Mouse (Mus musculus) cerebellum, postnatal 4 days (tissue): ENCODE measurements around the gene Pus10.

Experiments
- DNase-seq, 2 experiments: peaks; one replicate each; pipeline ENCODE4 v3.0.0; 2022; ENCODE audit warnings: low spot score in 2 of 2, mixed read lengths in 1 of 2

The Pus10 gene

GRCm38 (mm10) chr11:23665311-23665786 is at the start of gene Pus10:
TSS of gene Pus10 (plus strand) at chr11:23665674.
- DNase-seq = no peak

DNA sequence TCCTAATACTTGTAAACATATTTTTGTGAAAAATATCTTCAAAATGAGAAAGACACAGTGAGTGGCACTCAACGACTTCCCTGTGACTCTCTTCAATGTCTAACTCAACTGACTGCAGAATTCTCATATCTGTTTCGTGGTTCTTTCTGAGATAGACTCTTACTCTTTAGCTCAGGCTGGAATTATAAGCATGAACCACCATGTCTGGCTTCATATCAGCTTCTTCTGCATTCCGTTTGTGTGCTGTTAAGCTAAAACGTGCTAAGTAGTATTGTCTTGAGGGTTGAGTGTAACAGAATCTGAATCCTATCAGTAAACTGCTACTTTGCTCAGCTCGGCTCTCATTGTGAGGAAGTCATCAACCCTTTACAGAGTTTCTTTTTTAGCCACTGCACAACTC is 46.5 kb upstream of the Pus10 start:
- no peak for DNase-seq

DNA sequence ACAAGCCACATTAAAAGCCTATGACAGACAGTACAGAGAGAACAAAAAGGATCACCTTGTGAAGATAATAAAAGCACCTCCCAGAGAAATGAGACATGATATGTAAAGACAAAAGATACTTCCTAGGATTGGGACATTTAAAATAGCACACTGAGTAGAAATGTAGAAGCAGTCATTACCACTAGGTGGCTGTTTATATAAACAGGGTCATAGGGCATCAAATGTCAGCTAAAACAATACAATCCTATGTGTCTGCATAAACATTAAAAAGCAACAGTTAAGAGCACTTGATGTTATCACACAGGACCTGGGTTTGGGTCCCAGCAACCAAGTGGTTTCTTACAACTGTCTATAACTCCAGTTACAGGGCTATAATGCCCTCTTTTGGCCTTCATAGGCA is 34.8 kb upstream of the Pus10 start:
- no peak for DNase-seq

- DNase-seq = peak; percentile 73 to 89
These were observed 32.3 kb upstream of the Pus10 start, which contains the start of gene 0610010F05Rik for GRCm38 (mm10) chr11:23632945-23633878. TSS of gene 0610010F05Rik (minus strand) at chr11:23633639.

DNA sequence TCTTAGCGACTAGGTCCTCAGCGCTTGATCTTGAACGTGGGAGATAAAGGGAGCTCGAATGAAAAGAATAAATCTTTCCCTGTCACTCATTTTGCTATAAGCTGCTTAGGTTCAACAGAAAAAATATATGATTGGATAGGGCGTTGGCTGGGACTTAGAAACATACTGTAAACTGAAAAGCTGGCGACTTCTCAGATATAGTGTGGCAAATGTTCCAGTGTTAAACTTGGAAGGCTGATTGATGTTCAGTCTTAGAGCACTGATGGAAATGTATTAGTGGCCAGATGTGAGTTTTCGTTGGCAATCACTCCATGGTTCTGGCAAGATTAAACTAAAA is 31.6 kb upstream of the Pus10 start:
- DNase-seq = no peak

GRCm38 (mm10) chr11:23634573-23634972 is 30.9 kb upstream of the Pus10 start:
- no peak for DNase-seq

DNA sequence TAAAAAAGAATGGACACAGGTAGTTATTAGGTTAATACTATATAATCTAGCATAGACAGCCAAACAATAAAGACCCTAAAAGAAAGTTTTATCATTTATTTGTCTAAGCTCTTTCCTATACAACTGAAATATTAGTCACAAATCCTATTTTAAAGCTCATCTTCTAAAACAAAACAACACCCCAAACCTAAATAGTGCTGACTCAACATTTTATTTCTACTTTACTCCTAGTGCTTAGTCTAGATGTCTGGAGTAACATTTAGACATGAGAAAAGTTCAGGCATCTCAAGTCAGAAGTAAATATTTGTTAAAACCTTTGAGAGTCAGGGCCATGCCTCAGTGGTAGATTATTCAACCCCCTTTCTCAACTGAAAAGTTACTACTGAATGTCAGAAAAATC is 18.0 kb upstream of the Pus10 start:
- no peak for DNase-seq

DNA sequence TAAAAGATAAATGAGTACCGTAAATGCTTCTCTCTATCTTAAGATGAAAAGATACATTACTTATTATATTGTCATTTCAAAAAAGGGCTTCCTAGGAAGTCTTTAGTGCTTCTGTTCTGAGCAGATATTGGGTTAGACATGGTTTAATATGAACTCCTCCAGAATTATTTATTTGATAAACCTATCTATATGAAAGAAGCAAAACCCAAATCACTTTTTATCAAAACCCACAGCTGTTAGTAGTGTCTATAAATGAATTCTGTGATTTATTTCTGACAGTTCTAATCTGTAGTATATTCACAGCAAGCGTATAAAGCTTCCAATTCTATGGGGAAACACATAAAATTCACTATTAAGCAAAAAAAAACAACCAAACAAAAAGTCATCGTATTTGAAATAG is 17.6 kb upstream of the Pus10 start:
- no peak for DNase-seq

DNA sequence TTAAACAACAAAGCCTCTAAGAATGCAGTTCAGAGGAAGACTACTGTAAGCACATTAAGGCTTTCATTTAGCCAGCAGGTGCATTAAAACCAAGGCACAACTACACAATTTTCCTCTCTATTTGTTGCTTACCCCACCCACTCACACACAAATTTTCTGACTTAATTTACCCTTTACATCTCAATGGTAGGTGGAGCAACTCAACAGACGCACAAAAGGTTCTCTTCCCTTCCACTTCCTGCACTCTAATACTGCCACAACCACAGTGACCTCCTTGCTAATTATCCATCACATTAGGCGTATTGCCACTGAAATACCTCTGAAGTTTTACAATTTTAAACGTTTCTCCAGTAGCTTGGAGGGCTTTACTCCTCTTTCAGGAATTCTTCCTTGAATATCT is 11.8 kb upstream of the Pus10 start:
- DNase-seq = no peak

GRCm38 (mm10) chr11:23657791-23658190 is 7.7 kb upstream of the Pus10 start:
- DNase-seq = no peak

DNA sequence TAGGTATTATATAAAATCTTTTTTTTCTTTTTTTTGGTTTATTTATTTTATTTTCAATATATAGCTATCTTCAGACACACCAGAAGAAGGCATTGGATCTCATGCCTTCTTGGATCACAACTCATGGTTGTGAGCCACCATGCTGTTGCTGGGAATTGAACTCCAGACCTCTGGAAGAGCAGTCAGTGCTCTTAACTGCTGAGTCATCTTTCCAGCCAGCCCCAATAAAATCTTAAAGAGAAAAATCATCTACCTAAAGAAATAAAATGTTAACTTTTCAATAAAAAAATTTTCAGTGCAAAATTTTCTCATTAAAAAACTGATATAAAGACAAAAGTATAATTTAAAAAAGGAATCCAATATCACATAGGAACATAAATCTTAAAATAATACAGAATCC is 1.2 kb upstream of the Pus10 start:
- DNase-seq = no peak

DNA sequence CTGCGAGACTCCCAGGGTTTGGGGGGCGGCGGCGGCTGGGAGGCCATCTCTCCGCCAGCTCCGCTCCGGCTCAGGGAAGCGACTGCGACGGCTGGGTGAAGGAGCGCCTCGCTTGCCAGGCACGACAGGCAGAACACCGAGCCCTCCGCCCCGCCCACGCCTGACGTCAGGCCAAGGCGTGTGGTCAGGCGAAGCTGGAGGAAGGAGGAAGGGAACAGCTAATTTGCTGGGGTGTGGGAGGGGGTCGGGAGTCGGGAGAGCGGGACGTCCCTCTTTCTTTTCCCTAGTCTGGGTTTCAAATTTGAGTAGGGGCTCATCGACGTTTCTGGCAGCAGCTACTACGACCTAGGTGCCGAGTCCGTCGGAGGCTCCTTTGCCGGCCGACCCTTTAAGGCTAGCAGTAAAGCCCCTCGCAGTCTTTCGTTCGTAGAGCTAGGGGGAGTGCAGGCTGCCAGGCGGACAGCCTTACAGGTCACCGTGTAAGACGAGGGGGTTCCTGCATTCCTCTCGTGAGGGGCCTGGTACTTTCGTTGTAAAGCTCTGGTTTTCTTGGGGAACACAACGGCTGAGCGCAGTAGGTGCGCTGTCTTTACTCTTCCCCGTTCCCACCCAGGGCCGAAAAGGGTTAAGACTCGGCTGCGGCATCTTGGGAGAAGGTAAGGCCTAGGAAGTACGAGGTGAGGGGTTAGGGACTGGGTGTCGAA is 476 bp downstream of the Pus10 start, which contains the start of gene Pex13:
Pex13 (minus strand) TSS at position 162 of the 704 bp plus-strand sequence.
- peak; percentile 76 to 94 for DNase-seq

- no peak for DNase-seq
These were observed 1.1 kb downstream of the Pus10 start for GRCm38 (mm10) chr11:23666526-23666925.

DNA sequence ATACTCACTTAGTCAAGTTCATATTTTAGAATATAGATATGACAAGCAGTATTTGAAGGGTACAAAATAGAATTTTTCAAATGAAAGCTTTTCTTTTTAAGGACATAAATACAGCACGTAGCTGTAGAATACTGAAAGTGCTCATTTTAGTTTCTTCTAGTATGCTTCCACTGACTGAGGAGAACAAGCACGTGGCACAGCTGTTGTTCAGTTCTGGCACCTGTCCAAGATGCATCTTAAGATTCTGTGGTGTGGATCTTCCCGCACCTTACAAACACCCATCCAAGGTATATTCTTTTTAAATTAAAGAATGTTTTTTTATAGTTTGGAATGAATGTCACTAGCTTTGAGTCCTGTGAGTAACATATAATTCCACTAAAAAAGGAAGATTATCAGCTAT is 1.7 kb downstream of the Pus10 start:
- no peak for DNase-seq

DNA sequence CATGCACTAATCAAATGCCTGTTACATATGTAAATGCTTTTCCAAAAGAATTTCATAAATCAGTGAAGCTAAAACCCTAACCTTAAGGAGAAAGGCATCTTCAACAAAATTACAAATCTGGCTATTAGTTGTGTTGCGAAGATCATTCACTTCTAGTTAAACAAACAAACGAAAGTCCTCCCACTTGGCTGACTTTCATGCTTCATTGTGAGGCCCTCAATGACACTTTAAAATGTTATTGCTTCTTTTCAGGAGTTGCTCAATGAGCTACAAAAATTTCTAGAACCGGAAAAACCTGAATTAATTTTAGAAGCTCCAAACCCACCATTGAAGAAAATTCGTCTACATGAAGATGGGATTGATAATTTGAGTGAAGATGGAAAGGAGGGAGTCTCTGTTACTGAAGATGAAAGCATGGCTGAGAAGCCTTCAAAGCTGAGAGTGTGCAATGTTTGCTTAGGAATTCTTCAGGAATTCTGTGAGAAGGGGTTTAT is 6.8 kb downstream of the Pus10 start:
- no peak for DNase-seq

GRCm38 (mm10) chr11:23676100-23676499 is 10.6 kb downstream of the Pus10 start:
- DNase-seq = no peak

- peak in 1 of 2 experiments; percentile 64 for DNase-seq
These were observed 13.7 kb downstream of the Pus10 start for GRCm38 (mm10) chr11:23679044-23679642.

DNA sequence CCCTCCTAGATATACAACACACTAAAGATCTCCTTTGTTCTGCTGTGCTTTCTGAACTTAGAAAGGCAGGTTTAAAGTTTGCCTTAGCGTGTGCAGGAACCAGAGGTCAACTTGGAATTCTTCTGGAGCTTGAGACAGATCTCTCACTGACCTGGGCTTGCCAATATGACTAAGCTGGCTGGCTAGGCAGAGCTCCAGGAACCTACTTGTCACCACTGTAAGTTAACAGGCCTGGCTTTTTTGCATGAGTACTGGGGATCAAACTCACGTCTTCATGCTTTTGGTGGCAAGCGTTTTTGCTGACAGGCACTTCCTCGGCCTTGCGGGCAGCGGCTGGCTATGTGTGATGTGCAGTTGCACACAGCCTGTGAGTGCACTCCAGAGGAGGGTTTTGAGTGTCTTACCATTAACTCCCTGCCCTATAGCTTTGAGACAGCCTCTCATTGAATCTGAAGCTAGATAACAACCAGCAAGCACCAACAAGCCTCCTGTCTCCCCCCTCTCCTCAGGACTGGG is 15.0 kb downstream of the Pus10 start:
- no peak for DNase-seq

DNA sequence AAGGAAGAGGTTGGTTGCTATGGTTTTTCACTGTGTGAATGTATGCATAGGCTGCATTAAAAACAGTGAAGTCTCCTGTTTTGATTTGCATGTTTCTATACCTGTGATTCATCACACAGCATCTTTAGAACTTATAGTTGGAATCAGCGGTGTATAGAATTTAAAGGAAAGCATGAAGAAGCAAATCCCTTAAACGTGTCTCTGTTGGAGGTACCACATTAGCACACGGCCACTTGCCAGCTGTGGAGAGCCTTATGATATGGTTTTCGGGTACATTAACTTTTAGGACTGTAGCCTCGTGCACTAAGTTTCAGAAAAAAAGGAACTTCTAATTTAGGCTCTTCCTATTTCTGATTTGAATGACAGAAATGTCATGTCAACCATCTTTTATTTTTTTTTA is 17.1 kb downstream of the Pus10 start:
- no peak for DNase-seq

DNA sequence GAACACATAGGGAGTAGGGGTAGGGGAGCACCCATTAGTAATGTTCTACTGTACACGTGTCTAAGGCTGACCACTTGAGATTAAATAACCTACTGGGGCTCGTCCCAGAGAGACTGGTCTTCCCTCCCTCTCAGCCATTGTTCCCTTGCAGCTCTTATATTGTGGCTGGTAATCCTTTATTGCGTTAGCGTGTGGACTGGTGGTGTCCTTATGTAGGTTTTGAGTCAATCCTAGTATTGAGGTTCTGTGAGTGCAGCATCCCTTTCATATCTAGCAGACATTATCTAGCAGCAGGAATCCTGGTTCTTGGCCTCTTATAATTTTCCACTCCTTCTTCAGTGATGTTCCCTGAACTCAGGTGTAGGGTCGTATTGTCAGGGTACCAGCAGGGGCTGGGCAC is 21.2 kb downstream of the Pus10 start:
- no peak for DNase-seq

DNA sequence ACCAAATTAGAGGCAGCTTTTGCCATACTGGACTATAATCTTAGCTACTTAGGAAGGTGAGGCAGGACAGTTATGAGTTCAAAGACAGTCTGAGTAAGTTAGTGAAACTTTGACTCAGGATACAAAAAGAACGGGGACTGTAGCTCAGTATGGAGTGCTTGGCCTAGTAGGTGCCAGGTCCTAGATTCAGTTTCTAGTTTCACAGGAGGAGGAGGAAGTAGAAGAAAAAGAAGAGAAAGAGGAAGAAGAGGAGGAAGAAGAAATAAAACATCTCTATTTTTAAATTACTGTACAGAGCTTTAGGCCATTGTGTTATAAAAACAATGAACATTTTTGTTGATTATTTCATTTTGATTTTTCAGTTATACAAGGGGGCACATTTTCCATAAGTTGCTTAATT is 22.6 kb downstream of the Pus10 start:
- no peak for DNase-seq

DNA sequence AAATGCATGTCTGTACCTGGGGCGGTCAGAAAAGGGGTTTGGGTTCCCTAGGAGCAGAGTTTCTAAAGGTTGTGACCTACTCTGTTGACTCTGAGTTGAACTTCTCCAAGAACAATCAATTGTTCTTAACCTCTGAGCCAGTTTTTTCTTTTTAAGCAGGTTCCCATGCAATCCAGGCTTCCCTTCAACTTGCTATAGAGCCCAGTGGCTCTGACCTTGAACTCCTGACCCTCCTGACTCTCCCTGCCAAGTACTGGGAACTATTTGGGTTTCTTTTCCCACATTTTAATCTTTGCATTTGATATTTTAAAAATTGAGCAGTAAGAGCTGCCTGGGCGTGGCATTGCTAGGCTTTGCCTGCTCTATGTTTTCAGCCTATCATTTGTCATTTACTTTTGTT is 27.8 kb downstream of the Pus10 start:
- DNase-seq = no peak
